Mouse (Mus musculus) heart, postnatal 0 days (tissue): ENCODE results near the gene Ccdc74a. TPM values are rescaled to one million over a fixed set of nuclear protein-coding genes. Genes with fewer than 3 reads are reported as not detected.

Experiments
- ATAC-seq: fragments of 200-750 bp; cut with Nextera tagmentation; 2 replicates; pipeline ENCODE4 v1.8.0; 2017; ENCODE audit warnings: low read depth, moderate number of reproducible peaks, moderate library complexity; ENCODE audit not compliant: insufficient read depth
- DNase-seq: peaks from one replicate; pipeline ENCODE4 v3.0.0-alpha.2; 2016; ENCODE audit warnings: low spot score
- H3K27ac ChIP-seq: fragments of 300-500 bp; sonication (generic); 2 replicates; pipeline ENCODE4 v1.5.1; 2014; ENCODE audit warnings: low read depth, mild to moderate bottlenecking
- H3K27me3 ChIP-seq: fragments of 300-500 bp; sonication (generic); 2 replicates; pipeline ENCODE4 v1.6.1; 2014; ENCODE audit warnings: low read length, mixed read lengths; ENCODE audit not compliant: control insufficient read depth, insufficient read depth
- H3K36me3 ChIP-seq: fragments of 300-500 bp; sonication (generic); replicated peaks from 2 replicates; pipeline ENCODE4 v1.6.1; 2014; ENCODE audit warnings: low read length, mixed read lengths; ENCODE audit not compliant: control insufficient read depth, insufficient read depth
- H3K4me1 ChIP-seq: fragments of 300-500 bp; sonication (generic); 2 replicates; pipeline ENCODE4 v1.6.1; 2014; ENCODE audit warnings: antibody characterized with exemption; ENCODE audit not compliant: control insufficient read depth, insufficient read depth
- H3K4me2 ChIP-seq: fragments of 300-500 bp; sonication (generic); 2 replicates; pipeline ENCODE4 v1.6.1; 2014; ENCODE audit warnings: low read depth, mild to moderate bottlenecking, low read length, moderate library complexity
- H3K4me3 ChIP-seq: fragments of 300-500 bp; sonication (generic); 2 replicates; pipeline ENCODE4 v1.5.1; 2014; ENCODE audit warnings: low read depth, low read length
- H3K9ac ChIP-seq: fragments of 300-500 bp; sonication (generic); replicated peaks from 2 replicates; pipeline ENCODE4 v1.6.1; 2014; ENCODE audit warnings: low read depth, low read length, mixed read lengths
- H3K9me3 ChIP-seq: fragments of 300-500 bp; sonication (generic); replicated peaks from 2 replicates; pipeline ENCODE4 v1.6.1; 2016; ENCODE audit warnings: low read length; ENCODE audit not compliant: control insufficient read depth
- CTCF ChIP-seq: IDR thresholded peaks from 2 replicates; pipeline ENCODE4 v1.5.1; 2016; ENCODE audit warnings: antibody characterized with exemption, control low read depth, low read depth
- EP300 ChIP-seq: IDR thresholded peaks from 2 replicates; pipeline ENCODE4 v1.6.1; 2016; ENCODE audit warnings: antibody characterized with exemption, low read depth
- WGBS: fragments of 180-500 bp; shearing (Covaris S2); extraction: QIAGEN DNeasy Blood & Tissue Kit; methylation state at CpG from one replicate; pipeline ENCODE4 v1.1.7; 2014; 5-methylcytosine and 5-hydroxymethylcytosine counted together
- polyA plus RNA-seq: library from polyadenylated mRNA; unstranded; fragments of >200 nt; fragmentation: Nextera tagmentation; extraction: Ambion mirVana; gene quantifications from 2 replicates; pipeline ENCODE4 v1.2.1, GENCODE M21; 2015
- total RNA-seq: library from RNA; depleted of rRNA; stranded (reverse); fragments of >200 nt; gene quantifications from 2 replicates; pipeline ENCODE4 v1.2.3, GENCODE M21; 2014; ENCODE audit warnings: low replicate concordance; rRNA removed

Gene Ccdc74a
- 3.6 TPM in 1 of 2 replicates, not detected in the other for total RNA-seq
- polyA plus RNA-seq, result 1.5 and 2.5 TPM in 2 replicates

GRCm38 (mm10) chr16:17646310-17647114 is at the start of gene Ccdc74a:
Ccdc74a (plus strand) TSS chr16:17646470.
- TF ChIP-seq CTCF (no peak), EP300 (no peak)
- H3K4me1 ChIP-seq, result peaks cover 7% of the 10 kb centered on the region
- no peaks in the 10 kb centered on the region for H3K27me3 ChIP-seq
- peaks cover 33% of the 10 kb centered on the region for H3K36me3 ChIP-seq
- H3K4me3 ChIP-seq, result peak within 1 kb of the TSS; percentile 54
- WGBS, result 2% methylated on average over 57 of the region's 65 CpGs
- H3K27ac ChIP-seq, result no peak within 1 kb of the TSS
- 0 out of 2 replicates have a peak within 1 kb of the TSS, but pooled peaks have one; percentile 24 for H3K9ac ChIP-seq
- ATAC-seq (peak; percentile 94), DNase-seq (peak; percentile 81)
- H3K9me3 ChIP-seq, result no peaks in the 10 kb centered on the region
- peak within 1 kb of the TSS; percentile 80 for H3K4me2 ChIP-seq

- DNase-seq (no peak), ATAC-seq (no peak)
- H3K27me3 ChIP-seq, result no peaks in the 10 kb centered on the region
- H3K4me2 ChIP-seq, result no peak overlapping the region
- H3K4me3 ChIP-seq, result no peak overlapping the region
- no peaks in the 10 kb centered on the region for H3K9me3 ChIP-seq
- TF ChIP-seq CTCF (peak; percentile 29; the same call in 1 of the 2 replicates), EP300 (no peak)
- WGBS, result 52% methylated on average over 3 of the region's 3 CpGs
- H3K4me1 ChIP-seq, result no peaks in the 10 kb centered on the region
- H3K36me3 ChIP-seq, result no peaks in the 10 kb centered on the region
- H3K27ac ChIP-seq, result no peak overlapping the region
- no peak overlapping the region for H3K9ac ChIP-seq
Measured at GRCm38 (mm10) chr16:17600944-17601562, 45.2 kb upstream of the Ccdc74a start.

- no peak overlapping the region for H3K4me2 ChIP-seq
- H3K36me3 ChIP-seq, result no peaks in the 10 kb centered on the region
- H3K9ac ChIP-seq, result no peak overlapping the region
- no peak for DNase-seq
- H3K4me3 ChIP-seq, result no peak overlapping the region
- H3K4me1 ChIP-seq, result no peaks in the 10 kb centered on the region
- TF ChIP-seq EP300 (no peak), CTCF (no peak)
- no peaks in the 10 kb centered on the region for H3K27me3 ChIP-seq
- 61% methylated on average over 4 of the region's 4 CpGs for WGBS
- ATAC-seq, result no peak
- H3K27ac ChIP-seq, result no peak overlapping the region
- no peaks in the 10 kb centered on the region for H3K9me3 ChIP-seq
Measured at GRCm38 (mm10) chr16:17604941-17605340, 41.3 kb upstream of the Ccdc74a start.

- no peak for DNase-seq
- no peak for ATAC-seq
- Histone ChIP-seq H3K27me3 (no peaks in the 10 kb centered on the region), H3K9me3 (no peaks in the 10 kb centered on the region), H3K4me1 (no peaks in the 10 kb centered on the region), H3K4me3 (no peak overlapping the region), H3K27ac (no peak overlapping the region), H3K36me3 (no peaks in the 10 kb centered on the region), H3K9ac (no peak overlapping the region), H3K4me2 (no peak overlapping the region)
- 60% methylated on average over 5 of the region's 5 CpGs for WGBS
- no peak for TF ChIP-seq CTCF
- TF ChIP-seq EP300, result no peak
Measured at GRCm38 (mm10) chr16:17605684-17606083, 40.6 kb upstream of the Ccdc74a start.

GRCm38 (mm10) chr16:17611383-17611782 is 34.9 kb upstream of the Ccdc74a start:
- TF ChIP-seq CTCF, result no peak
- no peak for TF ChIP-seq EP300
- Histone ChIP-seq H3K9me3 (no peaks in the 10 kb centered on the region), H3K4me2 (no peak overlapping the region), H3K27me3 (no peaks in the 10 kb centered on the region), H3K9ac (no peak overlapping the region), H3K4me3 (no peak overlapping the region), H3K4me1 (no peaks in the 10 kb centered on the region), H3K36me3 (no peaks in the 10 kb centered on the region), H3K27ac (no peak overlapping the region)
- no peak for ATAC-seq
- WGBS, result 64% methylated on average over 4 of the region's 4 CpGs
- DNase-seq, result no peak
